Mouse (Mus musculus): ENCODE measurements around the gene Bcar1. TPM values are rescaled to one million over a fixed set of nuclear protein-coding genes. Genes with fewer than 3 reads are reported as not detected.

Gene Bcar1
- 50.7 and 56.5 TPM in 2 replicates for polyA plus RNA-seq (2016; fragmentation: Nextera tagmentation; extraction: Ambion mirVana)

DNA sequence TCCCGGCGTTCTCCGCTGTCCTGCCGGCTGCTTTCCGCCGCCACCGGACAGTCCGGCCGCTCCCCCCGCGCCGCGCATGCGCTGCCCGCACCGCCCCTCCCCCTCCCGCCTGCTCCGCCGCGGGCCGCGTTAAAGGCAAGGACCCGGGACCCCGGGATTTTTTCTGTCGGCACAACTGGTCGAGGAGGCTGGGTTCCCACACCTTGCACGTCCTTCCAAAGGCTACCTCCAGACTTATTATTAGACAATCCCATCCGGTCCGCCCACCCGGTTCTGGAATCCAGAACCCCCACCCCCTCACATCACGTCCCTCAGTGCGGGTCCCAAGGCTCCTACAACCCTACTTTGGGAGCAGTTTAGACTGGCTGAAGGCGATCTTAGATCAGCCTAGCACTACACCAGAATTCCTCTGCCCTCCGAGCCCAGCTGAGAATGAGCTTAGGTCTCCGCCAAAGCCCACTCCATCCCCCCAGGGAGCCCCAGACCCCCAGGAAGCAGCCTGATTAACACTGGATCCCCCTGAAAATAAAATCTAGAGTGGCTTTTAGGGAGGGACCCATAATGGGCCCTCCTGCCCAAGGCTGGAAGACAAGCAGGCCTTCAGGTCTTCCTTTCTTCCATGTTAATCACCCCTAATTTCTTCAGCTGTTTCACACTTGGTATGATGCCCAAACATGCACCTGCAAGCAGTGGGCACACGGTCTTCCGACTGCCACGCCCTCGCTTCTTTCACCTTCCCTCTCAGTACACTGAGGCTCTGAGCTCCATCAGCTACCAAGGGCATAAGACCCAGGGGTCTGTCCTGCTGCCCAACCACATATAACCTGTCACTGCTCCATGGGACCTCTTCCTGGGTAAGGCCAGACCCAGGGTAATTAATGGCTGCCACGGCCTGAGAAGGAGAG lies at the start of gene Bcar1:
Gene Bcar1, minus strand, starts transcription at position 18 of the 905 bp plus-strand sequence.
- peaks cover 65% of the 10 kb centered on the region for H3K4me1 ChIP-seq
- peak within 1 kb of the TSS; percentile 90 for H3K27ac ChIP-seq
- WGBS, result 14% methylated on average over 30 of the region's 40 CpGs
- peak within 1 kb of the TSS; percentile 99 for H3K4me3 ChIP-seq
- peak within 1 kb of the TSS; percentile 99 for H3K9ac ChIP-seq
- peak; percentile 71 for ATAC-seq (ENCODE audit: low FRiP score)
- H3K9me3 ChIP-seq (replicated peaks), result no peaks in the 10 kb centered on the region
- peak within 1 kb of the TSS; percentile 61 for H3K4me2 ChIP-seq (replicated peaks)
- H3K36me3 ChIP-seq, result no peaks in the 10 kb centered on the region
- no peaks in the 10 kb centered on the region for H3K27me3 ChIP-seq

DNA sequence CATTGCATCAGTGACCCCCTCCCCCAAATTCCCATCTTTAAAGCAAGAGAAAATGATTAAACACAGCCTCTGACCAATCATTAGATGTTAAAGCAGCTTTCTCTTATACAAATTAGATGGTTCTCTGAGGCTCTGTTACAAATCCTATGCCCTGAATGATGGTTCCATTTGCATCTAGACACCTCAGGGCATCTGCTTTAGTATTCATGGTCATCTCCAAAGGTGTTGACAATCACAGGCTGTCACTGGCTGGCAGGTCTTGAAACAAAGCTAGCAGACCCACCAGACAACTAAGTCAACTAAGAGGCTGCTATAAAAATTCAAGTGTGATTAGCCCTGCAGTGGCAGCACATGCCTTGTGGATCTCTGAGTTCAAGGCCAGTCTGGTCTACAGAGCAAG lies 46.0 kb upstream of the Bcar1 start:
- ATAC-seq (ENCODE audit: low FRiP score), result no peak
- no peak overlapping the region for H3K27ac ChIP-seq
- H3K4me3 ChIP-seq, result no peak overlapping the region
- H3K9me3 ChIP-seq (replicated peaks), result no peaks in the 10 kb centered on the region
- H3K4me1 ChIP-seq, result peaks cover 29% of the 10 kb centered on the region
- H3K36me3 ChIP-seq, result no peaks in the 10 kb centered on the region
- no peak overlapping the region for H3K9ac ChIP-seq
- H3K4me2 ChIP-seq (replicated peaks), result no peak overlapping the region
- no peaks in the 10 kb centered on the region for H3K27me3 ChIP-seq

GRCm38 (mm10) chr8:111789200-111789599 lies 45.6 kb upstream of the Bcar1 start:
- Histone ChIP-seq H3K36me3 (no peaks in the 10 kb centered on the region), H3K4me2 (replicated peaks) (no peak overlapping the region), H3K27me3 (no peaks in the 10 kb centered on the region), H3K9me3 (replicated peaks) (no peaks in the 10 kb centered on the region), H3K9ac (no peak overlapping the region), H3K4me3 (no peak overlapping the region), H3K27ac (no peak overlapping the region), H3K4me1 (peaks cover 29% of the 10 kb centered on the region)
- 48% methylated on average over 4 of the region's 4 CpGs for WGBS
- no peak for ATAC-seq (ENCODE audit: low FRiP score)

DNA sequence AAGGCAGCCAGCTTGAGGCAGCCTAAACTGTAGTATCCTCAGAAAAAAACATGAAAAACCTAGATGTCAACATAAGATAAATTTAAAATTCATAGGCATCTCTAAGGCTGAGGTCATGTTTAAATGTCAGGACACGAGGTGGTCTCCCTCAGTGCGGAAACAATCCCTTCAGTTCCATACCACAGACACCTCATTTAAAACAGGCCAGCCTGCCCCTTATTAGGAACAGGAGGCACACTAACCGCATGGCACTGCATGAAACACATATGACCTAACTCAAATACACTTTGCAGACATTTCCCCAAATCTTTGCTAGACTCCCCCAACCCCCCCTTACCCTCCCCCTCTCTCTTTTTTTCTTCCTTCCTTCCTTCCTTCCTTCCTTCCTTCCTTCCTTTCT lies 44.9 kb upstream of the Bcar1 start:
- peak overlapping the region; percentile 86; the same call in 1 of the 2 replicates for H3K27ac ChIP-seq
- H3K4me1 ChIP-seq, result peaks cover 29% of the 10 kb centered on the region
- no peaks in the 10 kb centered on the region for H3K36me3 ChIP-seq
- WGBS, result 49% methylated on average over 3 of the region's 3 CpGs
- H3K9ac ChIP-seq, result no peak overlapping the region
- H3K4me3 ChIP-seq, result no peak overlapping the region
- no peaks in the 10 kb centered on the region for H3K9me3 ChIP-seq (replicated peaks)
- ATAC-seq (ENCODE audit: low FRiP score), result no peak
- H3K4me2 ChIP-seq (replicated peaks), result no peak overlapping the region
- no peaks in the 10 kb centered on the region for H3K27me3 ChIP-seq

DNA sequence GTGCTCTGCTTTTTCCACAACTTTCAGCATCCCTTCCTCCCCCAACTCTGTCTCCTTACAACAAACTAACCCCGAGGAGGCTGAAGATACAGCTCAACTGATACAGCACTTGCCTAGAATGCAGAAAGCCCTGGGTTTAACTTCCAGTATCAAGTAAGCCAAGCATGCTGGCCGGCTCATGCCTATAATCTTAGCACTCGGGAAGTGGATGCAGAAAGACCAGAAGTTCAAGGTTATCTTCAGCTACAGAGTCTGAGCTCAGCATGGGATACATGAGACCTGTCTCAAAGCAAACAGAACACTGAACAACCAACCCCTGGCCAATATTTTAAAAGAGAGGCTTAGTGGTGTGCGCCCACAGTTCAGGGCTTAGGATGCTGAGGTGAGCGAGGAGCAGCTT lies 44.5 kb upstream of the Bcar1 start:
- 70% methylated on average over 5 of the region's 5 CpGs for WGBS
- no peaks in the 10 kb centered on the region for H3K27me3 ChIP-seq
- no peaks in the 10 kb centered on the region for H3K9me3 ChIP-seq (replicated peaks)
- no peaks in the 10 kb centered on the region for H3K36me3 ChIP-seq
- peak overlapping the region; percentile 39; the same call in 1 of the 2 replicates for H3K4me2 ChIP-seq (replicated peaks)
- H3K9ac ChIP-seq, result no peak overlapping the region
- H3K4me1 ChIP-seq, result peaks cover 33% of the 10 kb centered on the region
- no peak overlapping the region for H3K4me3 ChIP-seq
- no peak for ATAC-seq (ENCODE audit: low FRiP score)
- peak overlapping the region; percentile 86 for H3K27ac ChIP-seq

GRCm38 (mm10) chr8:111787683-111788082 lies 44.1 kb upstream of the Bcar1 start:
- Histone ChIP-seq H3K4me2 (replicated peaks) (peak overlapping the region; percentile 39), H3K4me1 (peaks cover 37% of the 10 kb centered on the region), H3K4me3 (no peak overlapping the region), H3K36me3 (no peaks in the 10 kb centered on the region), H3K27ac (peak overlapping the region; percentile 86), H3K9ac (no peak overlapping the region), H3K27me3 (no peaks in the 10 kb centered on the region), H3K9me3 (replicated peaks) (no peaks in the 10 kb centered on the region)
- peak; percentile 62 for ATAC-seq (ENCODE audit: low FRiP score)
- 24% methylated on average over 4 of the region's 4 CpGs for WGBS

DNA sequence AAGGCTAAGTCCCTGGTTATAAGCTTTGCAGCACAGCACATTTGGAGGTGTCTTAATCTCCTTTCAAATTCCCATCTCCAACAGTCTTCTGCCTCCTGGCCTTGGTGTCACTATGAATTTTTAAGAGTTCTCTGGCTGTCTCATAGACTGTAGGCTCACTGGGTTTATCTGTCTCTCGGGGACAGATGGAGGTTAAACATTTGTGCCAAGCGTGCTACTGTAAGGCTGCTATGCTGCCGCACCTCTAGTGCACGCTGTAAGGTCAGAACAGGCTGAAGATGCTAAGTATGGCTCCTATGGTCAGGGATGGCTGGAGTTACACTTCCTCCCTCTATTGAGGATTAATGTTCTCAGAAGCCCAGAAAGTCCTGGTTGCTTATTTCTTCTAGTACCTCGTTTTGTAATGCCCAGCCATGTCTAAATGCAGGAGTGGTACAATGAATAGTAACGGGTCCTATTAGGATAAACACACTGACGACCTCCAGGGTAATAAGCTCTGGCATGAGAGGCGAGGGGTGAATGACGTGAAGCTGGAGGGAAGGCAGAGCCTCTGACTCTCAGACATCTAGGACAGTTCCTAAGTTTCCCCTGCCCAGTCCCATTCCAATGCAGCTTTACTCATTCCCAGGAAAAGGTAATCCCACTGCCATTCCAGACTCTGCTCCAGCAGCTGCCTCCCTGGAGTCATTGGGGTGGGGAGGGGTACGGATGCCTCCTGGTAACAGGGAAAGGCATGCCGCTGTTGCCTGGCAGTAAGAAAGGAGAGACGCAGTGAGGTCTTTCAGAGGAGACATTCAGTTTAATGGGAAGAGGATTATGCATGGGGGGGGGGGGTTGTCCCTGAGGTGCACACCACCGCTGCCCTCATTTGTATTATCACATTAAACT lies 43.3 kb upstream of the Bcar1 start:
- H3K4me1 ChIP-seq, result peaks cover 40% of the 10 kb centered on the region
- H3K4me2 ChIP-seq (replicated peaks), result peak overlapping the region; percentile 39
- H3K36me3 ChIP-seq, result no peaks in the 10 kb centered on the region
- peak overlapping the region; percentile 86 for H3K27ac ChIP-seq
- 45% methylated on average over 13 of the region's 13 CpGs for WGBS
- no peak overlapping the region for H3K9ac ChIP-seq
- no peaks in the 10 kb centered on the region for H3K9me3 ChIP-seq (replicated peaks)
- no peak overlapping the region for H3K4me3 ChIP-seq
- ATAC-seq (ENCODE audit: low FRiP score), result peak; percentile 83
- no peaks in the 10 kb centered on the region for H3K27me3 ChIP-seq

- Histone ChIP-seq H3K4me2 (replicated peaks) (no peak overlapping the region), H3K36me3 (no peaks in the 10 kb centered on the region), H3K27ac (no peak overlapping the region), H3K27me3 (no peaks in the 10 kb centered on the region), H3K9ac (no peak overlapping the region), H3K4me1 (peaks cover 42% of the 10 kb centered on the region), H3K9me3 (replicated peaks) (no peaks in the 10 kb centered on the region), H3K4me3 (no peak overlapping the region)
- ATAC-seq (ENCODE audit: low FRiP score), result no peak
- 94% methylated on average over 2 of the region's 2 CpGs for WGBS
These were observed 42.5 kb upstream of the Bcar1 start for GRCm38 (mm10) chr8:111786116-111786515.

- no peaks in the 10 kb centered on the region for H3K27me3 ChIP-seq
- ATAC-seq (ENCODE audit: low FRiP score), result no peak
- H3K9me3 ChIP-seq (replicated peaks), result no peaks in the 10 kb centered on the region
- H3K36me3 ChIP-seq, result no peaks in the 10 kb centered on the region
- H3K4me1 ChIP-seq, result peaks cover 34% of the 10 kb centered on the region
- H3K9ac ChIP-seq, result no peak overlapping the region
- H3K4me2 ChIP-seq (replicated peaks), result no peak overlapping the region
- H3K4me3 ChIP-seq, result no peak overlapping the region
- peak overlapping the region; percentile 19; the same call in 1 of the 2 replicates for H3K27ac ChIP-seq
- 63% methylated on average over 9 of the region's 9 CpGs for WGBS
These were observed 39.2 kb upstream of the Bcar1 start for GRCm38 (mm10) chr8:111782671-111783394.

DNA sequence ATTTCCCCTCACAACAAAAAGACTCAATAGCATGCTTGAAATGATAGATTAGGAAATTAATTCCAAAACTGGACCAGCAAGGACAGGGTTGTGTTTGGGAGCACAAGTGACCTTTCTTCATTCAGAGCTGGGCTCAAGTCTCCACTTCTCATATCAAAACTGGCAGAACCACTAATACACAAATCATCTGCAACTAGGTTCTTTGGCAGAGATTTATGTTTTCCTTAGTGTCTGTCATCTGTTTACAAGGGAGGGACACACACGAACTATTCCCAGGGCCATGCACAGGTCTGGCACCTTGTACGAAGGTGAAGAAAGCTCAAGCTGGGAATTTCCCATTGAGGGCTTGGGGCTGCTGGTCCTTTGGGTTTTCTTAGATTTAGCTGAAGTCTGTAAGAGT lies 38.6 kb upstream of the Bcar1 start:
- Histone ChIP-seq H3K4me3 (no peak overlapping the region), H3K9ac (no peak overlapping the region), H3K27ac (no peak overlapping the region), H3K4me2 (replicated peaks) (no peak overlapping the region), H3K27me3 (no peaks in the 10 kb centered on the region), H3K4me1 (peaks cover 27% of the 10 kb centered on the region), H3K9me3 (replicated peaks) (no peaks in the 10 kb centered on the region), H3K36me3 (no peaks in the 10 kb centered on the region)
- ATAC-seq (ENCODE audit: low FRiP score), result no peak
- WGBS, result 82% methylated on average over 2 of the region's 2 CpGs

DNA sequence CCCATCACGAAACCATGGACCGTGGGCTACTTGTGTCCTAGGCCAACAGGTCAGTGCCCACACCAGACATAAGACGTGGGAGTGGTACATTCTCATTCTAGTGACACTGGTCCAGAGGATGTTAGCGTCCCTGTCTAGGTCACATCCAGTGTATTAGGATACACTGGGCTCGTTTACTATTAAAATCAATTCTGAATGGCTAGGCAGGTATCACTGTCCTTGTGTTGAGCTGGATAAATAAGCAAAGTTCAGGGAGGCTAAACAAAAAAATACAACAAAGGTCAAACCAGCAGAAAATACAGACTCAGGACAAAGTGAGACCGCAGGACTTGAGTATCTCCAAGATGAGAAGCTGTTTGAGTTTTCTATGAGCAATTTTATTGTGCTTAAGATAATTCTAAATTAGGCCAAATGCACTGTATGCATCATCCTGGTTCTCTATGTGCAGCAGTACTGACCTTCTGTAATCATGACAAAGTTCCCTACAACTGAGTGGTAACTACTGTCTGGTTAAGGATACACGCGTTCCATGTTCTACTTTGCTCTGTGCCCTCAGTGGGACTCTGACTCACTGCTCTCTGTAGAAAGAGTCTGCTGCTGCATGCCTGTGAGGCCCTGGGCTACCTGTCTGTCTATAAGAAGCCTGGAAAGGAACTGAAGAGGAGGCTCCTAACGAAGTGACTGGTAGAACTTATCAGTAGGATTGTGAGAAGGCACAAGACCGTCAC lies 37.3 kb upstream of the Bcar1 start:
- Histone ChIP-seq H3K4me1 (peaks cover 19% of the 10 kb centered on the region), H3K4me2 (replicated peaks) (no peak overlapping the region), H3K36me3 (no peaks in the 10 kb centered on the region), H3K27ac (no peak overlapping the region), H3K27me3 (no peaks in the 10 kb centered on the region), H3K9ac (no peak overlapping the region), H3K9me3 (replicated peaks) (no peaks in the 10 kb centered on the region), H3K4me3 (no peak overlapping the region)
- 90% methylated on average over 10 of the region's 10 CpGs for WGBS
- no peak for ATAC-seq (ENCODE audit: low FRiP score)

All from hindbrain, embryonic 12.5 days (tissue).